Mouse (Mus musculus) common myeloid progenitor, adult 5-6 weeks (primary cell): Measurements from ENCODE around the gene Gm27029. TPM values are rescaled to one million over a fixed set of nuclear protein-coding genes. Genes with fewer than 3 reads are reported as not detected.

Source experiments
- total RNA-seq: library from RNA; stranded (forward); fragments of 200-1000, 187-1606 nt; gene quantifications from 2 replicates; pipeline ENCODE4 v1.2.3, GENCODE M21; 2017

Gene Gm27029
- total RNA-seq, 1 experiment from 2014 or later: 1.1 TPM

Other genes with a start within 250 kb of the Gm27029 start
- gene Ccr10, start 249.4 kb downstream of the Gm27029 start, total RNA-seq: not detected in 2 replicates
- gene Ezh1, start 198.3 kb downstream of the Gm27029 start, total RNA-seq: 15.3 and 22.8 TPM in 2 replicates
- gene Ramp2, start 178.8 kb downstream of the Gm27029 start, total RNA-seq: 0.58 TPM in 1 of 2 replicates, not detected in the other
- gene Vps25, start 171.1 kb downstream of the Gm27029 start, total RNA-seq: 51.5 and 61.9 TPM in 2 replicates
- gene Wnk4, start 164.2 kb downstream of the Gm27029 start, total RNA-seq: not detected in 2 replicates
- gene Cntd1, start 145.8 kb downstream of the Gm27029 start, total RNA-seq: 1.5 and 5.4 TPM in 2 replicates
- 34.3 and 43.1 TPM in 2 replicates for gene Coa3, start 145.7 kb downstream of the Gm27029 start, total RNA-seq
- 152 and 208 TPM in 2 replicates for gene Becn1, start 122.5 kb downstream of the Gm27029 start, total RNA-seq
- 112 and 153 TPM in 2 replicates for gene Psme3, start 108.6 kb downstream of the Gm27029 start, total RNA-seq
- 0.78 and 2.4 TPM in 2 replicates for gene Aoc2, start 99.7 kb downstream of the Gm27029 start, total RNA-seq
- gene Aoc3, start 94.2 kb downstream of the Gm27029 start, total RNA-seq: under 0.01 and 0.29 TPM in 2 replicates
- gene G6pc, start 57.2 kb downstream of the Gm27029 start, total RNA-seq: not detected in 2 replicates
- 51.6 and 69.0 TPM in 2 replicates for gene Aarsd1, start 7.2 kb downstream of the Gm27029 start, total RNA-seq
- gene Rundc1, start 289 bp upstream of the Gm27029 start, total RNA-seq: 3.1 and 5.4 TPM in 2 replicates
- not detected in 2 replicates for gene Ptges3l, start 537 bp upstream of the Gm27029 start, total RNA-seq
- gene Rpl27, start 17.5 kb upstream of the Gm27029 start, total RNA-seq: 3,230 and 4,557 TPM in 2 replicates
- gene Ifi35, start 23.6 kb upstream of the Gm27029 start, total RNA-seq: 29.9 and 33.1 TPM in 2 replicates
- gene Rnd2, start 40.2 kb upstream of the Gm27029 start, total RNA-seq: 2.8 and 3.1 TPM in 2 replicates
- gene Vat1, start 41.4 kb upstream of the Gm27029 start, total RNA-seq: 14.4 and 15.5 TPM in 2 replicates
- 43.0 and 49.1 TPM in 2 replicates for gene Brca1, start 127.2 kb upstream of the Gm27029 start, total RNA-seq
- gene Nbr1, start 127.4 kb upstream of the Gm27029 start, total RNA-seq: 47.1 and 61.9 TPM in 2 replicates
- 0.50 and 2.9 TPM in 2 replicates for gene Tmem106a, start 157.4 kb upstream of the Gm27029 start, total RNA-seq
- not detected in 2 replicates for gene Gm11634, start 174.5 kb upstream of the Gm27029 start, total RNA-seq
- 11.0 and 14.9 TPM in 2 replicates for gene Rdm1, start 202.4 kb upstream of the Gm27029 start, total RNA-seq
- gene Arl4d, start 240.7 kb upstream of the Gm27029 start, total RNA-seq: 0.53 and 1.5 TPM in 2 replicates